Mouse (Mus musculus) neural tube, postnatal 0 days (tissue): ENCODE measurements around the gene Ganab. TPM values are rescaled to one million over a fixed set of nuclear protein-coding genes. Genes with fewer than 3 reads are reported as not detected.

ENCODE experiments used
- microRNA-seq: library from miRNA; unstranded; fragments of <30 nt; microRNA quantifications from one replicate; pipeline ENCODE4, GENCODE M21; 2016
- polyA plus RNA-seq: library from polyadenylated mRNA; unstranded; fragments of >200 nt; fragmentation: Nextera tagmentation; extraction: Ambion mirVana; gene quantifications from 2 replicates; pipeline ENCODE4 v1.2.1, GENCODE M21; 2015

The Ganab gene
- polyA plus RNA-seq, 1 experiment from 2014 or later: 47.1 TPM

Small RNA genes lying within 50 kb of the gene (microRNA-seq; reads per million reads assigned to microRNA genes)
- not detected for gene Mir5136

Other genes starting within 250 kb of the Ganab start
- gene Chrm1, start 234.3 kb upstream of the Ganab start, polyA plus RNA-seq: 0.71 and 0.81 TPM in 2 replicates
- gene Slc3a2, start 174.7 kb upstream of the Ganab start, polyA plus RNA-seq: 178 and 184 TPM in 2 replicates
- 76.3 and 80.4 TPM in 2 replicates for gene Wdr74, start 162.2 kb upstream of the Ganab start, polyA plus RNA-seq
- 0.85 and 2.0 TPM in 2 replicates for gene 1700092M07Rik, start 157.4 kb upstream of the Ganab start, polyA plus RNA-seq
- gene Stx5a, start 156.7 kb upstream of the Ganab start, polyA plus RNA-seq: 86.2 and 95.5 TPM in 2 replicates
- gene Nxf1, start 141.0 kb upstream of the Ganab start, polyA plus RNA-seq: 63.2 and 80.5 TPM in 2 replicates
- 257 and 285 TPM in 2 replicates for gene Tmem223, start 127.1 kb upstream of the Ganab start, polyA plus RNA-seq
- gene Tmem179b, start 123.6 kb upstream of the Ganab start, polyA plus RNA-seq: 31.8 and 35.1 TPM in 2 replicates
- gene Taf6l, start 111.7 kb upstream of the Ganab start, polyA plus RNA-seq: 23.3 and 25.3 TPM in 2 replicates
- gene Polr2g, start 99.5 kb upstream of the Ganab start, polyA plus RNA-seq: 167 and 188 TPM in 2 replicates
- 5.0 and 5.5 TPM in 2 replicates for gene Zbtb3, start 95.5 kb upstream of the Ganab start, polyA plus RNA-seq
- gene Ttc9c, start 78.7 kb upstream of the Ganab start, polyA plus RNA-seq: 45.1 and 45.3 TPM in 2 replicates
- 6.9 and 7.5 TPM in 2 replicates for gene Hnrnpul2, start 78.1 kb upstream of the Ganab start, polyA plus RNA-seq
- gene AC129217.1, start 68.3 kb upstream of the Ganab start, polyA plus RNA-seq: not detected in 2 replicates
- 124 and 129 TPM in 2 replicates for gene Bscl2, start 60.6 kb upstream of the Ganab start, polyA plus RNA-seq
- 623 and 651 TPM in 2 replicates for gene Gng3, start 58.9 kb upstream of the Ganab start, polyA plus RNA-seq
- 1.4 and 2.2 TPM in 2 replicates for gene Lrrn4cl, start 47.3 kb upstream of the Ganab start, polyA plus RNA-seq
- 150 and 155 TPM in 2 replicates for gene Ubxn1, start 26.6 kb upstream of the Ganab start, polyA plus RNA-seq
- gene Uqcc3, start 17.1 kb upstream of the Ganab start, polyA plus RNA-seq: 70.9 and 75.2 TPM in 2 replicates
- gene Lbhd1, start 14.3 kb upstream of the Ganab start, polyA plus RNA-seq: 19.7 and 26.1 TPM in 2 replicates
- not detected in 2 replicates for gene Gm49403, start 14.1 kb upstream of the Ganab start, polyA plus RNA-seq
- gene 1810009A15Rik, start 9.2 kb upstream of the Ganab start, polyA plus RNA-seq: 43.2 and 44.0 TPM in 2 replicates
- 0.21 TPM in 1 of 2 replicates, not detected in the other for gene Gm49416, start 9.1 kb upstream of the Ganab start, polyA plus RNA-seq
- 21.7 and 23.3 TPM in 2 replicates for gene Ints5, start 5.1 kb upstream of the Ganab start, polyA plus RNA-seq
- 83.2 and 86.3 TPM in 2 replicates for gene B3gat3, start 22.3 kb downstream of the Ganab start, polyA plus RNA-seq
- gene Rom1, start 31.3 kb downstream of the Ganab start, polyA plus RNA-seq: 5.2 and 5.4 TPM in 2 replicates
- 14.3 and 15.3 TPM in 2 replicates for gene Eml3, start 31.5 kb downstream of the Ganab start, polyA plus RNA-seq
- 58.6 and 60.1 TPM in 2 replicates for gene Mta2, start 43.8 kb downstream of the Ganab start, polyA plus RNA-seq
- gene Tut1, start 55.8 kb downstream of the Ganab start, polyA plus RNA-seq: 15.0 and 18.8 TPM in 2 replicates
- gene Eef1g, start 69.0 kb downstream of the Ganab start, polyA plus RNA-seq: 250 and 257 TPM in 2 replicates
- 9.2 and 15.0 TPM in 2 replicates for gene Ahnak, start 91.2 kb downstream of the Ganab start, polyA plus RNA-seq
- not detected in 2 replicates for gene Scgb1a1, start 189.9 kb downstream of the Ganab start, polyA plus RNA-seq
- 52.7 and 53.1 TPM in 2 replicates for gene Asrgl1, start 237.6 kb downstream of the Ganab start, polyA plus RNA-seq